Comparison of ENCODE assay signal across 23 mouse cellular contexts in genomic region chr19:59154171-59154570, GRCm38 (mm10). TPM values are rescaled to one million over a fixed set of nuclear protein-coding genes. Genes with fewer than 3 reads are reported as not detected.
"Had no signal": no experiment of that assay in that cellular context is flagged by ENCODE, and none has a peak within 500 bp of the region (broad histone marks: within the 10 kb centered on the region; RNA-seq: fewer than 3 reads in every experiment).

No protein-coding gene starts in this region.

- H3K27me3 ChIP-seq: stomach, embryonic 15.5 days had no signal

- ATAC-seq: liver, postnatal 0 days; midbrain, embryonic 15.5 days had no signal

- H3K9me3 ChIP-seq: limb, embryonic 12.5 days; limb, embryonic 15.5 days; midbrain, embryonic 12.5 days; midbrain, embryonic 15.5 days; neural tube, embryonic 12.5 days; neural tube, embryonic 15.5 days; stomach, embryonic 15.5 days had no signal

- H3K4me1 ChIP-seq: limb, embryonic 12.5 days; limb, embryonic 15.5 days; midbrain, embryonic 12.5 days; midbrain, embryonic 15.5 days; neural tube, embryonic 12.5 days; neural tube, embryonic 15.5 days; stomach, embryonic 15.5 days had no signal

- H3K9ac ChIP-seq: limb, embryonic 12.5 days; limb, embryonic 15.5 days; liver, embryonic 14.5 days; liver, postnatal 0 days; lung, embryonic 14.5 days; midbrain, embryonic 12.5 days; midbrain, embryonic 15.5 days; neural tube, embryonic 12.5 days; neural tube, embryonic 15.5 days; stomach, embryonic 15.5 days had no signal

- H3K4me3 ChIP-seq: limb, embryonic 12.5 days; limb, embryonic 15.5 days; midbrain, embryonic 12.5 days; midbrain, embryonic 15.5 days; neural tube, embryonic 12.5 days; neural tube, embryonic 15.5 days; stomach, embryonic 15.5 days had no signal

- H3K4me2 ChIP-seq: limb, embryonic 12.5 days; limb, embryonic 15.5 days; liver, embryonic 11.5 days; lung, embryonic 14.5 days; midbrain, embryonic 12.5 days; midbrain, embryonic 15.5 days; neural tube, embryonic 12.5 days; neural tube, embryonic 15.5 days; stomach, embryonic 15.5 days had no signal

- DNase-seq: kidney, adult 18-20 months; kidney, adult 9 months; kidney, postnatal 10 days; kidney, postnatal 36 days; left cerebral cortex, postnatal 4 days; liver, postnatal 0 days; lung, embryonic 14.5 days; lung, postnatal 10 days; lung, postnatal 36 days; retina, postnatal 1 day; right cerebral cortex, postnatal 25 days; spleen, adult 18-20 months; thymus, postnatal 25 days had no signal

- H3K36me3 ChIP-seq: limb, embryonic 12.5 days; limb, embryonic 15.5 days; midbrain, embryonic 12.5 days; midbrain, embryonic 15.5 days; neural tube, embryonic 12.5 days; neural tube, embryonic 15.5 days; stomach, embryonic 15.5 days had no signal

- H3K27ac ChIP-seq: limb, embryonic 12.5 days; limb, embryonic 15.5 days; liver, embryonic 14.5 days; midbrain, embryonic 12.5 days; midbrain, embryonic 15.5 days; neural tube, embryonic 12.5 days; neural tube, embryonic 15.5 days; stomach, embryonic 15.5 days had no signal

RNA-seq across cellular contexts. Expression of gene Vax1, which starts 15.7 kb away (rescaled TPM):
- polyA plus RNA-seq: limb, embryonic 12.5 days; limb, embryonic 15.5 days; liver, embryonic 11.5 days; liver, embryonic 14.5 days; liver, postnatal 0 days; lung, embryonic 14.5 days; neural tube, embryonic 12.5 days; neural tube, embryonic 15.5 days; stomach, embryonic 15.5 days; thymus, postnatal 0 days had no signal
